Mouse (Mus musculus) thymus, postnatal 36 days (tissue): ENCODE measurements around the gene Large2.
A peak's percentile ranks its signal among the peaks of the same experiment; 100 is the strongest.
"Not testable (repeated sequence)": the region's sequence is repeated elsewhere in the genome, so short reads cannot be mapped to it uniquely, and the experiment has no call there.

Experiments used
- DNase-seq, 2 experiments: peaks; one replicate each; pipeline ENCODE4 v3.0.0; 2022; ENCODE audit warnings: mixed read lengths in 2 of 2

The Large2 gene

GRCm38 (mm10) chr2:92374514-92374913, at the start of gene Large2, which contains the start of gene Pex16:
TSS of gene Large2 (minus strand) at chr2:92374869.
TSS of gene Pex16 (plus strand) at chr2:92374676.
- peak; percentile 44 to 62 for DNase-seq

DNA sequence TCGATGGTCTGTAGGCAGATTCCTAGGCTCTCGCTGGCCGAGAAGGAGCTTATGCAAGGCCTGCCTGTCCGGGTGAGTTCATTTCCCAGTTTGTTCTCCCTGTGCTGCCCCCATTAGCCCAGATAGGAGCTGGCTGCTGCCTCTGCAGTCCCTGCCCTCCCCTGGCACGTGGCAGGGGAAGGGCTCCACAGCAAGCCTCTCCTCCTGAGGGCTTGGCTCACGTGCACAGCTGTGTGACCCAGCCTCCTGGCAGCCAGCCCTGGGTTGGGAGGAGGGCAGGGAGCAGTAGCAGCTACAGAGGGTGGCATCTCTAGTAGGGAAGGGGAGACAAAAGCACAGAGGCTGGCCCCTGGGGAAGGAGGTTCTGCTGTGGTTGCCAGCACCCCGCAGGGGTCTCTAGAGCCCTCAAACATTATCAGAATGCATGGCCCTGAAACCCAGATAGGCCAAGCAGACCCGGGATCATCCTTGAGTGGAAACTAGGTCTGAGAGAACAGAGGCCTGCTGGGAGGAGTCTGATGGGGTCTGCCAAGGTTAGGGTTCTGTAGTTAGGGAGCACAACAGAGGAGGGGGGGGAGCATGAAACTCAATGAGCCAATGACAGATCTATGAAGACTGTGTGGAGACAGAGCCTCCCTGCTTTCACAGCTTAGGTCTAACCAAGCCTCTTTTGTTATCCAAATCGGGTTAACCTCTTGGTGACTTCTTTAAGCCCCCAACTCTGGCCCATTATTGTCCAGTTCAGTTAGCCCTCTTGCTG, 49.2 kb upstream of the Large2 start:
- no peak for DNase-seq

DNA sequence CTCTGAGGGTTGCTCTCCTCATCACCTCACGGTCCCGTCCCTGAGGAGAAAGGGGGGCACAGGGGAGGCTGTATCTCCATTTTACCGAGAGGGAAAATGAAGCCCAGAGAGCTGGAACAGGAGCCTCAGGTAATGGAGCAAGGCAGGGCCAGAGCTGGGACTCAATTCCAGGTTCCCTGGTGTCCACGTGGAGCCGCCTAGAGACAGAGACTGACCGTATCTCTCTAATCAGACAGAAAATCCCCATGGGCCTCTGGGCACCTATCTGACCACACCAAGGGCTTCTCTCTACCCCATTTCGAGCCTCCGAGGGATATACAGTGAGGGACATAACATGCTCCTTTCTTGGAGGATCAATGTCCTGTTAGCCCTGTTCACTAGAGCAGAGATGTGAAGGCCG, 48.5 kb upstream of the Large2 start:
- DNase-seq: no peak

- DNase-seq: no peak
Observed at GRCm38 (mm10) chr2:92422388-92423135, 47.9 kb upstream of the Large2 start.

GRCm38 (mm10) chr2:92421723-92422387, 47.2 kb upstream of the Large2 start:
- DNase-seq: no peak

DNA sequence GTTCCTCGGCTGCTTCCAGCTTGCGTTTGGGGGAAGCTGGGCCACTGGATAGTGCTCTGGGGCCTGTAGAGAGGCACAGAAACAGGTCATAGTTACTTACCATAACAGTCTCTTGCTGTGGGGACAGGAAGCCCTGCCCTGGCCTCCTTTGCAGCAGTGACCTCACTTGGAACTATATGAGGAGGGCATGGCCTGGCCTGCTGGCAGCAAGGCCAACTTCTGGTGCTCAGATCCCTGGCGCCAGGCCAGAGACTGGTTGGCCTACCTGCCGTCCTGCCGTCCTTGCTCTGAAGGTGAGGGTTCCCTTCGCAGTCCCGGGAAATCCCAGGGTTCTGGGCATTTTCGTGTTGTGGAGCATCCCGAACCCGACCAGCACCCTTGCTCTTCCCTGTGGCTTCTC, 37.0 kb upstream of the Large2 start:
- no peak for DNase-seq

DNA sequence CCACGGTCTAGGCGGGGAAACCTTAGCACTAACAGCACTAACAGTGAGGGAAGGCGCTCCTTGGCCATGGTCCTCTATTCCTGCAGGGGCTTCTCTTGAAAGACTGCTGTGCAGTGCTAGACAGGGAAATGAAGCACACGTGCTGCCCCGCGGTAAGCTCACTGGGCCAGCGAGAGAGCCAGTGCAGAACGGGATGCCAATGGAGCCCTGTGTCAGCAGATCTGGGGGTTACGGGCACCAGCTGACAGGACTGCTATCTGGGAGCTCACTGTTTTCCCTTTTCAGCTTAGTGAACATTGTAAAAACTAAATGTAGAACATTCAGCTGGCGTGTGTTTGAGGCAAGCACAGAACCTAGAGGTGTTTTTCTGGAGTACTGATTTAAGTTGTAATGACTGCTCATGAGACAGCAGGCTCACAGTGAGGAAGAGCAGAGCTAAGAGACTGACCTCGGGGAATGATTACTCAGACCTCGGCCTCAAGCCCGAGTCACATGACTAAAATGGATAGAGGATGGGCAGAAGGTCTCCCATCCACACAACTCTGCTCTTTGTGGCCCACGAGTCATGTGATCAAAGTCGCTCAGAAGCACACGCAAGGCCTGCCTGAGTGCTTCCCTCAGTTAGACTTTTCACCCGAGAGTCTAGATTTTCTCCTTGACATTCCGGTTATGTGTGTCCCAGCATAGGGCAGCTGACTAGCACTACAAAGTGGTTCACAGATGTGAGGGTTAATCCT, 33.8 kb upstream of the Large2 start:
- no peak for DNase-seq

DNA sequence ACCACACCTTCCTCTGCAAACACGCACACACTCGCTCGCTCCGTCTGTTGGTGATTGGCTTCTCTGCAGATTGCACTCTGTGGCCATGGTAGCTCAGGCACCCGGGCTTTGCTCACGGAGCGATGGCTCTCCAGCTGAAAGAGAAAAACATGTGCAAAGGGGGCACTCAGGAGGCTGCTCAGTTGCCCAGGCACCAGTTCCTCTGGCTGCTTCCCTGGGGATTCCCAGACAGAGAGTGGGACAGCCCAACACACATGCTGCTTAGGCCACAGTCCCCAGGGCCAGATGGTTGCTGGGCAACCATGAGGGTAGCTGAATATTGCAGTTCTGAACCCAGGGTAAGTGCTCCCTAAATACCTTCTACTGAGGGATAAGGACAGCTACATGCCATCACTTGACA, 31.0 kb upstream of the Large2 start:
- DNase-seq: no peak

- DNase-seq: no peak
Observed at GRCm38 (mm10) chr2:92404737-92405136, 30.1 kb upstream of the Large2 start.

GRCm38 (mm10) chr2:92403776-92404319, 29.2 kb upstream of the Large2 start:
- no peak for DNase-seq

GRCm38 (mm10) chr2:92402591-92403326, 28.1 kb upstream of the Large2 start:
- DNase-seq: no peak

GRCm38 (mm10) chr2:92401091-92401561, 26.5 kb upstream of the Large2 start, which contains the start of gene Mapk8ip1:
TSS of gene Mapk8ip1 (minus strand) at chr2:92401263.
- DNase-seq: no peak

DNA sequence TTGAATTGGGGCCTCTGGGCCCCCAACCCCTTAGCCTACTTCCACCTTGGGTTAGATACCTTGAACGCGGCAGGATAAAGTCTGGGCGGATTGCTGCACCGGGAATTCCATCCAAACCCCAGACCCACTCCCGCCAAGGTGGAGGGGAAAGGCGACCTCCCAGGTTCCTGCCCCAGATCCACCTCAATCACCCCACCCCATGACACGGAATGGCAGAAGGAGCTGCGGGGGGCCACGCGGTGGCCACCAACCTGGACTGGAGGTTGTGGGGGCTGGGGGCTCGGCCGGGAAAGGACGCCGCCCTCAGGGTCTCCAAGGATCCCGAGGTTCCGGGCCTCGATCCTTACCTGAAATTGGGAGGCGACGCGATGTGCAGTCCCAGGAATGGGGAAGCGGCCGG, 26.0 kb upstream of the Large2 start:
- no peak for DNase-seq

DNA sequence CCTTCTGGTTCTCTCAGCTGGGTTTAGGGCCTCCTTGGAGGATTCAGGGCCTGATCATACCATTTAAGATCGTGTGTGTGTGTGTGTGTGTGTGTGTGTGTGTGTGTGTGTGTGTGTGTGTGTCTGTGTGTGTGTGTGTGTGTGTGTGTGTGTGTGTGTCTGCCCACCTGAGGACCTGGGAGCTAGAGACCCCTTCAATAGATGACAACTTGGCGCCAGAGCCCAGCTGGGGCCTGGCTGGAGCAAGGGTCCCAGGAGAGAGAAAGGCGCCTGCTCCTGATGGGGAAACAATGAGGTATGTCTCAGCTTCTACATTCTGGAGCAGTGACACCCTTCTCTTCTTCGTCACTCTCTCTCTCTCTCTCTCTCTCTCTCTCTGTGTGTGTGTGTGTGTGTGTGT, 25.2 kb upstream of the Large2 start:
- DNase-seq: not testable (repeated sequence)

DNA sequence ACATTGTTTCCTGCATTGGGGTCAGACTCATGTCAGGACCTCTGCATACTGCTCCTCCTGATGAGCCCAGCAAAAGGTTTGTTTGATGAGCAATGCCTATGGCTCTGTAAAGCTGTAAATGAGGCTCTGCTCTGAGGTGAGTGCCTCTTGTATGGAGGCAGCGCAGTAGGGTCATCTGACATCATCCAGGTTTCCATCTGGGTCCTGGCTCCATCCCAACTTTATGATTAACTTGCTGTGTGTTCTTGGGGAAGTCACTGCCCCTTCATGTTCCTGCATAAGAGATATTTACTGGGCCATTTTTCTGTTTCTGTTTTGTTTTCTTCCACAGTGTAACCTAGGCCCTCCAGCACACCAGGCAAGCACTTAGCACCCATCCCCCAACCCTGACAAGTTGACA, 22.8 kb upstream of the Large2 start:
- no peak for DNase-seq

DNA sequence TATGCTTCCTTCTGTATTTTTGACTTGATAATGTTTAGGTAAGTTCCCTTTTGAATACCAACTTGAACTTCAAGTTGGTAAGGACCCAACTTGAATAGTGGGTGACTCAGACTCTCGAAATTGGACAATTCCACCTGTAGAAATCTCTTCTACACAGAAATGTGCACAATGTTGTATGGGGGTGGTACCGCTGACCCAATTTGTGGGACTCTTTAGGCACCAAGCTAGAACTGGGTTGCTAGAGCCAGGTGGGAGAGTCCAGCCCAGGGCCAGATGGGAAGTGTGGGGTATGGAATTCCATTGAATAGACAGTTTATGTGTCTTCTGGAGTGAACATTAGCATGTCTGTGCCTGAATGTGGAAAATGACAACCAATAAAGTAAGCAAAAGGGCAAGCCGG, 20.9 kb upstream of the Large2 start:
- DNase-seq: no peak

GRCm38 (mm10) chr2:92392318-92393264, 17.9 kb upstream of the Large2 start:
- DNase-seq: no peak

DNA sequence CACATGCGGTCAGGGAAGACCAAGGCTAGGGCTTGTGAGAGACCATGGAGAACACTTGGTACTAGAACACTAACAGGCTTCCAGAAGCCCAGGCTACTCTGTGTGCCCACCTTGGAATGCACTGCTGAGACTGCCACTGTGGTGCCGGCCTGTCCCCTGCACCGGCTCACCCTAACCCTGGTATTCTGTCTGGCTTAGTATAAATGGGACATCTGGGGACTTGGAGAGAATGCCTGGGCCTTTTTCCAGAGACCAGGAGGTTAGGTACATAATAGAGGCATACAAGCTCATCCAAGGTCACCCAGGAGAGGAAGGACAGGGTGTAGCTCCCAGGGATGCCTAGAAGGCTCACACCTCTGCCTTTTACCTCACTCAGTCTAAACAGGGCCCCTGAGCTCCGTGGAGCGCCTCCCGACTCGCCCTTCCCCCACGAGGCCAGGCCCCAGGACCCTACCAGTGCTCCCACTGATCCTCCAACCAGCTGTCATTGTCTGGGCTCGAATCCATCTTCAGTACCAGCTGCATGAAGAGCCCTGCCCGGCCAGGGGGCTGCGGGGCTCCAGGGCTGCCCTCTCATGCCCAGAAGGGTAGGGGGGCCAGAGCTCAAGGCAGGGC, 17.1 kb upstream of the Large2 start:
- no peak for DNase-seq

DNA sequence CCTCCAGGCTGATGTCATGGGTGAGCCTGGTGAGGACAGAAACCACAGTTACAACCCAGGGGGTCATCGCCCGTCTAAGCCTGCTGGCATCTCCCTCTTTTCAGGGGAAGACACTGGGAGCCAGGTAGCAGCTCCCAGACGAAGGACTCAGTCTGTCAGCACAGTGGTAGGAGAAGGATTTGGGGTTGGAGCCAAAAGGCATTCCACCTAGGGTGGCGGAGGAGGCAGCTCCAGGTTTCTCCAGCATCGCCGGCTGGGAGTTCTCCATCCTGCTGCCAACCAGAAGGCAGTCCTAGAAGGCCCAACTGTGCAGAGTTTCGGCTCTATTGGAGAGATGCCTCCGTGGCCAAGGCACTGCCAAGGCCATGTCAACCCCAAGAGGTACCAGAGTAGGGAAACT, 16.4 kb upstream of the Large2 start:
- no peak for DNase-seq
